Mouse (Mus musculus): Measurements from ENCODE around the gene 4930519P11Rik.

DNA sequence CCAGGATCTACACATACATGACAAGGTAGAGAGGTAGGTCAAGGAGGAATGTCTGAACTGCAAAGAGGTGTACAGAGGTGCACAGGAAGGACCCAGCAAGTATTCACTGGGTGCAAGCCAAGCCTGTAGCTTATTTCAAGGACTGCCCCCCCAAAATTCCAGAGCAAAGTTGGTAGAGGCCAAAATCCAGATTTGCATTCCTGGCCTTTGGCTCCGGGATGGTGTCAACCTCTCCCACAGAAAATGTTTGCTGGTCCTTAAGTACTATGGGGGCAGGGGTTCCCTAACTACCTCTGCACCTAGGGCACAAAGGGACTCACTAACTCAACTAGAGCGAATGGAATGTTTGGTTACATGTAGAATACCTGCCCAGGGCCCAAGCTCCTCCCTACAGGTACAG, 45.5 kb downstream of the 4930519P11Rik start:
- no peak for TF ChIP-seq EP300 (IDR thresholded peaks at IDR 0.05; ENCODE audit: low read depth)
- TF ChIP-seq CTCF (IDR thresholded peaks at IDR 0.05; ENCODE audit: low read depth): no peak

All from heart, postnatal 0 days (tissue).